In the genomic region with DNA sequence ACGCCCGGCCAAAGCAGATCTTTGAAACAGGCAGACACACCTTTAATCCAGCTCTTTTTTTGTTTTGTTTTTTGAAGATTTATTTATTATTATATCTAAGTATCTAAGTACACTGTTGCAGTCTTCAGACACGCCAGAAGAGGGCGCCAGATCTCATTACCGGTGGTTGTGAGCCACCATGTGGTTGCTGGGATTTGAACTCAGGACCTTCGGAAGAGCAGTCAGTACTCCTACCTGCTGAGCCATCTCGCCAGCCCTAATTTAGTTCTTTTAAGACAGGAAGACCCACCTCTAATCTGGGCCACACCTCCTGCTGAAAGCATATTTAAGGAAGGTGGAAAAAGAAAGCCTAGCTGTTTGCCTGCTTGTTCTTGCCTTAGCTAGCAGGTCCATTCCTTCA, we compare ENCODE assay signal across 11 mouse cellular contexts. TPM values are rescaled to one million over a fixed set of nuclear protein-coding genes. Genes with fewer than 3 reads are reported as not detected.
DNase-seq lines count a peak whose midpoint lies in the region; ATAC-seq and TF ChIP-seq lines count a peak whose summit lies in the region.
"Had no signal": no experiment of that assay in that cellular context is flagged by ENCODE, and none has a peak within 500 bp of the region (broad histone marks: within the 10 kb centered on the region; RNA-seq: fewer than 3 reads in every experiment).

No protein-coding gene starts in this region.

- no peak overlapping the region for H3K9ac ChIP-seq in liver, adult 2 months (ENCODE audit: low read depth, low read length)
- no peak overlapping the region for H3K9ac ChIP-seq in liver, embryonic 11.5 days (ENCODE audit: low read depth, low read length)
- no peak overlapping the region for H3K9ac ChIP-seq in ES-Bruce4 (ENCODE audit: low read depth, poor library complexity, severe bottlenecking)
- H3K9ac ChIP-seq: embryonic facial prominence, embryonic 12.5 days; limb, embryonic 15.5 days had no signal

- 63% methylated on average over 7 of the region's 7 CpGs for WGBS in liver, adult 2 months
- 48% methylated on average over 7 of the region's 7 CpGs for WGBS in liver, embryonic 11.5 days

- no peaks in the 10 kb centered on the region for H3K36me3 ChIP-seq in liver, adult 2 months (ENCODE audit: control insufficient read depth, insufficient read depth, low read length)
- H3K36me3 ChIP-seq in liver, embryonic 11.5 days (ENCODE audit: control insufficient read depth, insufficient read depth, low read length), result no peaks in the 10 kb centered on the region
- H3K36me3 ChIP-seq in ES-Bruce4 (ENCODE audit: control insufficient read depth, insufficient read depth, low read length, poor library complexity, severe bottlenecking), result no peaks in the 10 kb centered on the region
- H3K36me3 ChIP-seq: embryonic facial prominence, embryonic 12.5 days; limb, embryonic 15.5 days had no signal

- no peaks in the 10 kb centered on the region for H3K79me2 ChIP-seq in liver, adult 2 months (ENCODE audit: control insufficient read depth, insufficient read depth, low read length)

- no peak for TF ChIP-seq POLR2A in liver, adult 2 months (IDR thresholded peaks at IDR 0.05; ENCODE audit: extremely low read depth, insufficient read depth, low read length)
- no peak for TF ChIP-seq POLR2A in ES-Bruce4 (IDR thresholded peaks at IDR 0.05; ENCODE audit: insufficient read depth, low read length)

- peak; percentile 51 for TF ChIP-seq CTCF in liver, adult 2 months (IDR thresholded peaks at IDR 0.05; ENCODE audit: low read depth, low read length)
- peak; percentile 40 for TF ChIP-seq CTCF in ES-Bruce4 (IDR thresholded peaks at IDR 0.05; ENCODE audit: low read depth, low read length)

- DNase-seq in embryo, embryonic 11 days, result peak; percentile 10
- DNase-seq in embryo, embryonic 9.5 days (ENCODE audit: extremely low spot score), result no peak
- no peak for DNase-seq in liver, adult 2 months (ENCODE audit: extremely low read depth, low read depth, low spot score)
- no peak for DNase-seq in liver, embryonic 11.5 days (ENCODE audit: low spot score)
- DNase-seq in naive thymus-derived CD4-positive, alpha-beta T cell, adult 2 months (ENCODE audit: low read depth), result peak; percentile 58
- DNase-seq in frontal cortex, postnatal 25 days (ENCODE audit: low spot score in 2 of 2), result no peak
- no peak for DNase-seq in frontal cortex, postnatal 36 days (ENCODE audit: low spot score in 2 of 2)
- DNase-seq: right cerebral cortex, postnatal 25 days had no signal

- no peaks in the 10 kb centered on the region for H3K9me3 ChIP-seq in liver, embryonic 11.5 days (ENCODE audit: control insufficient read depth, low read length)
- no peaks in the 10 kb centered on the region for H3K9me3 ChIP-seq in ES-Bruce4 (replicated peaks; ENCODE audit: control insufficient read depth, insufficient read depth, low read length, poor library complexity, severe bottlenecking)
- H3K9me3 ChIP-seq: embryonic facial prominence, embryonic 12.5 days; limb, embryonic 15.5 days had no signal

- H3K4me3 ChIP-seq in liver, adult 2 months (ENCODE audit: insufficient read depth, low read depth, low read length), result no peak overlapping the region
- H3K4me3 ChIP-seq in liver, embryonic 11.5 days (ENCODE audit: low read depth, low read length), result no peak overlapping the region
- no peak overlapping the region for H3K4me3 ChIP-seq in ES-Bruce4 (ENCODE audit: low read depth, low read length)
- H3K4me3 ChIP-seq: embryonic facial prominence, embryonic 12.5 days; limb, embryonic 15.5 days had no signal

- peaks cover 1% of the 10 kb centered on the region; the same call in 1 of the 2 replicates for H3K4me1 ChIP-seq in liver, adult 2 months (ENCODE audit: control insufficient read depth, insufficient read depth, low read length)
- peaks cover 13% of the 10 kb centered on the region for H3K4me1 ChIP-seq in liver, embryonic 11.5 days (replicated peaks; ENCODE audit: control insufficient read depth, insufficient read depth, low read length)
- peaks cover 3% of the 10 kb centered on the region for H3K4me1 ChIP-seq in ES-Bruce4 (ENCODE audit: control insufficient read depth, insufficient read depth, low read length)

- no peak overlapping the region for H3K4me2 ChIP-seq in liver, embryonic 11.5 days
- H3K4me2 ChIP-seq: embryonic facial prominence, embryonic 12.5 days; limb, embryonic 15.5 days had no signal

- TF ChIP-seq EP300 in ES-Bruce4 (IDR thresholded peaks at IDR 0.05; ENCODE audit: insufficient read depth, low read depth, low read length), result no peak

- ATAC-seq in liver, embryonic 11.5 days (replicated peaks; ENCODE audit: low FRiP score), result no peak

- no peaks in the 10 kb centered on the region for H3K27me3 ChIP-seq in liver, adult 2 months (ENCODE audit: control insufficient read depth, insufficient read depth, low read length)
- H3K27me3 ChIP-seq in liver, embryonic 11.5 days (replicated peaks; ENCODE audit: control insufficient read depth, insufficient read depth, low read length), result no peaks in the 10 kb centered on the region
- H3K27me3 ChIP-seq in ES-Bruce4 (ENCODE audit: control insufficient read depth, insufficient read depth, low read length, poor library complexity, severe bottlenecking), result no peaks in the 10 kb centered on the region

- no peak overlapping the region for H3K27ac ChIP-seq in liver, adult 2 months (replicated peaks; ENCODE audit: insufficient read depth, low read depth, low read length)
- no peak overlapping the region for H3K27ac ChIP-seq in liver, embryonic 11.5 days (ENCODE audit: low read depth, low read length)
- no peak overlapping the region for H3K27ac ChIP-seq in ES-Bruce4 (ENCODE audit: insufficient read depth, low read length)
- H3K27ac ChIP-seq: embryonic facial prominence, embryonic 12.5 days; limb, embryonic 15.5 days had no signal

RNA-seq across cellular contexts. Expression of gene Snrpc, which starts 7.5 kb away (rescaled TPM):
- total RNA-seq in liver, adult 2 months (2014; rRNA removed), result 24.4 and 27.1 TPM in 2 replicates
- 42.2 and 49.6 TPM in 2 replicates for polyA plus RNA-seq in liver, adult 2 months (2012; rRNA removed)
- 305 and 315 TPM in 2 replicates for polyA plus RNA-seq in liver, embryonic 11.5 days (2014; fragmentation: Nextera tagmentation; extraction: Ambion mirVana)
- polyA plus RNA-seq in ES-Bruce4 (2011; ENCODE audit: insufficient read depth, insufficient read length, low read depth, missing spikeins), result 266 and 268 TPM in 2 replicates

RNA-seq across cellular contexts. Expression of gene D17Wsu92e, which starts 10.0 kb away (rescaled TPM):
- total RNA-seq in liver, adult 2 months (2014; rRNA removed), result 93.0 and 117 TPM in 2 replicates
- 159 and 178 TPM in 2 replicates for polyA plus RNA-seq in liver, adult 2 months (2012; rRNA removed)
- 19.2 and 22.7 TPM in 2 replicates for polyA plus RNA-seq in liver, embryonic 11.5 days (2014; fragmentation: Nextera tagmentation; extraction: Ambion mirVana)
- 90.6 and 95.0 TPM in 2 replicates for polyA plus RNA-seq in ES-Bruce4 (2011; ENCODE audit: insufficient read depth, insufficient read length, low read depth, missing spikeins)

RNA-seq across cellular contexts. Expression of gene Uhrf1bp1, which starts 25.8 kb away (rescaled TPM):
- total RNA-seq in liver, adult 2 months (2014; rRNA removed), result 5.0 and 5.5 TPM in 2 replicates
- 7.0 and 7.2 TPM in 2 replicates for polyA plus RNA-seq in liver, adult 2 months (2012; rRNA removed)
- 9.2 and 9.4 TPM in 2 replicates for polyA plus RNA-seq in liver, embryonic 11.5 days (2014; fragmentation: Nextera tagmentation; extraction: Ambion mirVana)
- polyA plus RNA-seq in ES-Bruce4 (2011; ENCODE audit: insufficient read depth, insufficient read length, low read depth, missing spikeins), result 18.4 and 22.3 TPM in 2 replicates

Comparison
In these comparisons a context has a peak if more than half of its experiments do, and no peak if none do; other contexts are left out.
1. DNase-seq: peak in embryo, embryonic 11 days (single experiment) and naive thymus-derived CD4-positive, alpha-beta T cell, adult 2 months (single experiment); none in embryo, embryonic 9.5 days (single experiment), liver, adult 2 months (single experiment), liver, embryonic 11.5 days (single experiment), frontal cortex, postnatal 25 days (0 of 2) and frontal cortex, postnatal 36 days (0 of 2).